Mouse (Mus musculus) cerebellum, postnatal 14 days (tissue): ENCODE measurements at regions not wholly inside any gene's neighbourhood (a gene's known extent, or its start where the extent isn't known, plus 50 kb on each side); places are given as distances from the start of the nearest gene placed in this dataset.

Experiments used
- DNase-seq, 2 experiments: peaks; one replicate each; pipeline ENCODE4 v3.0.0; 2021; ENCODE audit warnings: mixed read lengths in 2 of 2

DNA sequence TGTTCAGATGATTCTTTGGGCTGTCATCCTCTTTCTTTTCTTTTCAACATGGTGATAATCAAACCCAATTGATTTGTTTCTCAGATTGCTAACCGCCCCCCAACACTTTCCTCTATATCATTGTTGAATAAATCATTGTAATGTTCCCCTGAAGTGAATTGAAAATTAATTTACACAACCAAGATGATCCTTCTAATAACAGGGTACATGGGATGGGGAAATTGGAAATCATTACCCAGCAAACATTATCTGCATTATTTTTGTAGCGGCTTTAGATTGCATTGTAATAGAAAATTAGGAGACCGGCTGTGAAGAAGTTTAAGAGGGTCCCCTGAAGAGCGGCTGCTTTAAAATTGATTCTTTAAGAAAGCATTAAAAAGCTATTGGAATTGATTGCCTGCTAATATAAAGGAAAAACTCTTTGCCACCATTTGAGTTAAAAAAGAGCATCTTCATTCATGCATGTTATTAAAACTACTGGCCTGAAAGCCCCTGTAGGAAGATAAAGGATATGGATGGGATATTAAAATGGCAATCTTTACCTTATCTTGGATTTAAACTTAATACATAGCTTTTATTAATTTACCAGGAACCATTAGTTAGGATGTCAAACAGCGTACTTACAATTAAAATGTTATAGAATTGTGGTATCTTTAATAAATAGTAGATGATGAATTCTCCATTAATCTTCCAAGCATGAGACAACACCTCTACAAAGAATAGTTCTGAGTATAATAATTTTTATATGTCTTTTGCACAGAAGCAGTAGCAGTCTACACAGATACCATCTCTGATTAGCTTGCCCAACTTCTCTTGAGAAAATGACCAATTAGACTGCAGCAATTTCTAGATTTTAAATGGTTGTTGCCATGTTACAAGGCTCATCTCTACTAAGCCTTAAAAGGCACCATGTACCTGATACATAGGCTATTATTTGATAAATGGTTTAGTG, 127.0 kb upstream of the Hs3st5 start:
- no peak for DNase-seq

DNA sequence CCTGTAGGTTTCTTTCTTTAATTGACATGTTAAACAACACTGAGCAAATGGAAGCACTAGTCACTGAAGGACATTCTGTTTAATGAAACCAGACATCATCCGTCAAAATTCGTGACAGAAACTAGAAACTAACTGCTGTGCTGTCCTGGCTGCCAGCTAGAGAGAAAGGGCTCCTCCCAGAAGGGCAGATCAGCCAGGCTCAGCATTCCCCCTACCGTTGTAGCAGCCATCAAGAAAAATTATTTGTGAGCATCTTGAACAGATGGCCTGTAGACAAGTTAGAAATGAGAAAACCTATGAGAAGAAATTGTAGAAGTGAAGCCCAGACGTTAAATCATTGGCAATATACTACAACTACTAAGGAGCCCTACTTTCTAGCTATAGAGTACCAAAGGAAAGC, 123.3 kb upstream of the Hs3st5 start:
- DNase-seq: peak; percentile 33 to 49

DNA sequence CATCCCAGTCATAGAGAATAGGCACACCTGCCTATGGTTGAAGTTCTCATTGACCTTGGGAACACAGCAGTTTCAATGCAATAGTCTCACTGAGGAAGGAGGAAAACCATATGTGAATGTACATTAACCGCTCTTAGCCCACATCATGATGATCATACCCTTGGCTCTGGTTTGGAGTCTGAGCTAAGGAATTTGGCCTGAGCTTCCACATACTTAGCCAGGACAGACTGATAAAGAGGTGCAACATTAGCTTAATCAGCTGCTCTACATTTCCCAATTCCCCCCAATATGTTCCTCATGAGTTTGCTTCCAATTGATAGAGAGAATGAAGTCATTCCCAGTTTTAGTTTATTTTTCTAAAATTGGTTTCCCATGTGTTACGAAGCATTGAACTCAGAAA, 116.6 kb upstream of the Hs3st5 start:
- no peak for DNase-seq

DNA sequence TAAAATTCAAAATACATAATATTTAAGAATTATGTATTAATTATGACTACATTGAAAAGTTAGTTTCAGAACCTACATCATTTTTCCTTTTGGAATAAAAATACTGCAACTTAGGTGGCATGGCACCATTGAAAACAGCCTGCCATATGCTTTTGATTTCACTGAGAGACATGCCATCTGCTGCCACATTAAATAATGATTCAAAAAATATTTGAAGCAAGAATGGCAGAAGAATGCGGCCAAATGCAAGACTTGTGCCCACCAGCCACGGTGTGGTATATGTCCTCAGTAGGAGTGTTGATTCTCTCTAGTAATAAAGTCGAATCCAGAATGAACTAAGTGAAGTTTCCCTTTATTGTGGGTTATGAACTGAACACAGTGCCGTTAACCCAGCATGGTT, 113.0 kb upstream of the Hs3st5 start:
- DNase-seq: peak; percentile 39 to 70

DNA sequence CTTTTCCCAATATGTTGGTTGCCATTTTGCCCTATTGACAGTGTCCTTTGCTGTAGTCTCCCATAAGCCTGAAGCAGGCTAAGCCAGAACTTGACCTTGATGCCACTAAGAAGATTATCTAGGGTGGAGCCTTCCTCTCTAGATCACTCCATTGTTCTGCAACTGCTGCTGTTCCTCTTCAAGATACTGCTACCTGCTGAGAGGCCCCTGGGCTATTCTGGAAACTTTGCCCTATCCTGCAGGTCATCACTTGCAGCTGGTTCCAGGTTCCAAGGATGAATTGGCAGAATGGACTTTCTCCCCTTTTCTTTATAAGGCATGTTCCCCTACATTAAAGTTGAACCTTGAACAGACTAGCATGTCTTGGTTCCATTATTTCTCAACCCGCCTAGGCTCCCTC, 110.0 kb upstream of the Hs3st5 start:
- DNase-seq: no peak

DNA sequence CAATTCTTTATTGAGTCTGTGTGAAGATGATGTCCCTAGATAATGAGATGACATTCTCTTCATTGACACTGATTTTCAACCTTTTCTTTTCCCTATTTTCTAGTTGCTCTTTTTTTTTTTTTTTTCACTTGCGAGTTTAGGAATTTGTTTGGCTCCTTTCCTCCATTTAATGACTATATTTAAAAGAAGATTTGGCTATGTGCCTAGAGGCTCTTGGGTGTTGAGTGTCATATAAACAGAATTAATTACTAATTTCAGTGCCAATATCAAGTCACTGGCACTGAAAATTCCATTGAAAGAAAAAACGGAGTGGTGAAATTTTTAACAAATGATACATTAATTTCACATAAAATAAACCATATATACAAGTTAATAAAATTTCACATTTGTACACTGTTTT, 98.6 kb upstream of the Hs3st5 start:
- DNase-seq: no peak

DNA sequence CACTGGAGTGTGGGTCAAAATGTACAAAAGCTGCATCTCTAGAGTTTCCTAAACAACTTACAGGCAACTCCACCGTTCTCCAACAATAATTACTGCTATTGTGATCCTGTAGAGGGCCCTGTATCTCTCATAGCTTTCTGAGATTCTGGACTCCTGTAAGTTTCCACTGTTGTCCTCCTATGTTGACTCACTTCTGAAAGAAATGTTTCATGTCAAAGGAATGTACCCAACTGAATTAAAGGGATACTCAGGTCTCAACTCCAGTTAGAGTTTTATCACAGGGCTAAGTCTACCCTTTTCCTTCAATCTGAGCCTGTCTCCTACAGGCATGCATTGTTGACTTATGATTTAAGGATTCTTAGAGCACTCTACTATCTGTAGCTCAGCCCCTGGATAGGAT, 75.3 kb upstream of the Hs3st5 start:
- no peak for DNase-seq

DNA sequence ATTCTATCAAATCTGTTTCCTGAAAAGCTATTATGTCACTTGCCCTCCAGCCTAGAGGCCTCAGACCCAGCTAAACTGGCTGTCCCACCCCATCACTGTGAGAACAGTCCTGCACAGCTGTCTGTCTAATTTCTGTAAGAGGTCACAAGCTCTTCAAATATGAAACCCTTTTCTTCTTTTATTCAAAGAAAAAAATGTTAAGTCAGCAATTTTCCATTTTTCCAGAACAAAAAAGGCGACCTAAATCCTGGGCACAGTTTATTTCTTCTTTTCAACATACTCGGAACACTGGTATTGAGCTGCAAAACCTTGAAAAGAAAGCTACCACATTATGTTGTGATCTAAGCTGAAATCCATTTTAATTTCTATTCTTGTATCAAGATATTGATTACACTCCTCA, 69.2 kb upstream of the Hs3st5 start:
- DNase-seq: no peak
